Mouse (Mus musculus) hindbrain, embryonic 14.5 days (tissue): ENCODE data around the gene C130073F10Rik. TPM values are rescaled to one million over a fixed set of nuclear protein-coding genes. Genes with fewer than 3 reads are reported as not detected.
"Not testable (repeated sequence)": the region's sequence is repeated elsewhere in the genome, so short reads cannot be mapped to it uniquely, and the experiment has no call there.

ENCODE experiments used
- ATAC-seq: fragments of 200-750 bp; cut with Nextera tagmentation; 2 replicates; pipeline ENCODE4 v1.8.0; 2017; ENCODE audit warnings: moderate number of reproducible peaks, mild to moderate bottlenecking, moderate TSS enrichment, moderate library complexity; ENCODE audit not compliant: low FRiP score
- DNase-seq: peaks from one replicate; pipeline ENCODE4 v3.0.0-alpha.2; 2015; ENCODE audit warnings: low spot score
- H3K27ac ChIP-seq: fragments of 300-500 bp; sonication (generic); 2 replicates; pipeline ENCODE4 v1.5.1; 2014; ENCODE audit warnings: mild to moderate bottlenecking, moderate library complexity
- H3K27me3 ChIP-seq: fragments of 300-500 bp; sonication (generic); 2 replicates; pipeline ENCODE4 v1.6.1; 2014; ENCODE audit warnings: mild to moderate bottlenecking, low read length, mixed read lengths; ENCODE audit not compliant: control insufficient read depth, insufficient read depth
- H3K36me3 ChIP-seq: fragments of 300-500 bp; sonication (generic); replicated peaks from 2 replicates; pipeline ENCODE4 v1.6.1; 2014; ENCODE audit not compliant: control insufficient read depth, insufficient read depth
- H3K4me1 ChIP-seq: fragments of 300-500 bp; sonication (generic); replicated peaks from 2 replicates; pipeline ENCODE4 v1.6.1; 2014; ENCODE audit warnings: antibody characterized with exemption, low read length, mixed read lengths; ENCODE audit not compliant: control insufficient read depth, insufficient read depth
- H3K4me2 ChIP-seq: fragments of 300-500 bp; sonication (generic); replicated peaks from 2 replicates; pipeline ENCODE4 v1.6.1; 2014; ENCODE audit warnings: mild to moderate bottlenecking, moderate library complexity
- H3K4me3 ChIP-seq: fragments of 300-500 bp; sonication (generic); replicated peaks from 2 replicates; pipeline ENCODE4 v1.5.1; 2014; ENCODE audit warnings: mild to moderate bottlenecking, low read length
- H3K9ac ChIP-seq: fragments of 300-500 bp; sonication (generic); 2 replicates; pipeline ENCODE4 v1.6.1; 2014
- H3K9me3 ChIP-seq: fragments of 300-500 bp; sonication (generic); 2 replicates; pipeline ENCODE4 v1.6.1; 2016; ENCODE audit warnings: low read length; ENCODE audit not compliant: control insufficient read depth
- WGBS: fragments of 180-500 bp; shearing (Covaris S2); extraction: QIAGEN DNeasy Blood & Tissue Kit; methylation state at CpG from one replicate; pipeline ENCODE4 v1.1.7; 2014; 5-methylcytosine and 5-hydroxymethylcytosine counted together
- polyA plus RNA-seq: library from polyadenylated mRNA; unstranded; fragments of >200 nt; fragmentation: Nextera tagmentation; extraction: Ambion mirVana; gene quantifications from 2 replicates; pipeline ENCODE4 v1.2.1, GENCODE M21; 2014

C130073F10Rik gene
- not detected in 2 replicates for polyA plus RNA-seq

GRCm38 (mm10) chr4:101893656-101894420 is at the start of gene C130073F10Rik:
C130073F10Rik (minus strand) TSS chr4:101893789.
- H3K27ac ChIP-seq = no peak within 1 kb of the TSS
- ATAC-seq (no peak), DNase-seq (no peak)
- H3K4me2 ChIP-seq = no peak within 1 kb of the TSS
- WGBS = 91% methylated on average over 7 of the region's 7 CpGs
- no peaks in the 10 kb centered on the region for H3K4me1 ChIP-seq
- no peak within 1 kb of the TSS for H3K4me3 ChIP-seq
- H3K36me3 ChIP-seq = no peaks in the 10 kb centered on the region
- H3K27me3 ChIP-seq = no peaks in the 10 kb centered on the region
- H3K9ac ChIP-seq = no peak within 1 kb of the TSS
- H3K9me3 ChIP-seq = no peaks in the 10 kb centered on the region

GRCm38 (mm10) chr4:101940107-101940506 is 46.5 kb upstream of the C130073F10Rik start, which contains the start of gene Gm12794:
Gm12794 (plus strand) TSS chr4:101940407.
- H3K4me3 ChIP-seq, H3K27ac ChIP-seq, H3K36me3 ChIP-seq, H3K9me3 ChIP-seq, H3K9ac ChIP-seq, H3K4me2 ChIP-seq, H3K4me1 ChIP-seq, ATAC-seq, DNase-seq, H3K27me3 ChIP-seq: not testable (repeated sequence)
- WGBS = 75% methylated on average over 1 of the region's 2 CpGs

GRCm38 (mm10) chr4:101908821-101909220 is 15.2 kb upstream of the C130073F10Rik start, which contains the start of gene Gm12800:
Gm12800 (plus strand) TSS chr4:101909121.
- 88% methylated on average over 2 of the region's 2 CpGs for WGBS

DNA sequence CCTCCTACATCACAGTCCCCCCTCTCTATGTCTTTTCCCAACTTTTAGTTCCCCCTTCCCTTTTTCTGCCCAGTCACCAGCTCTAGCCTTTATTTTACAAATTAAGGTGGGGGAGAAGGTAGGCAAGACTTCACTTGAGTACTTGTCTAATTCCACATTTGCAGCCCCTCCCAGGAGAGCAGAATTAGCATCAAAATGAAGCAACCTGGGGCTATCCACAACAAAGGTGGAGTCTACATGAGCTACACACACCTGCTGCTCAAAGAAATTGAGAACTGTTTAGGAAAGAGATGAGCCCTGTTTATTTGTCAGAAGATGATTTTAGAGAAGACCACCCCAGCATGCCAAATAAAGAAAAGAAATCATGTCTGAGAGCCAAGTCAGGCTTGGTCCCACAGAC is 4.2 kb downstream of the C130073F10Rik start:
- Histone ChIP-seq H3K4me1 (no peaks in the 10 kb centered on the region), H3K9me3 (no peaks in the 10 kb centered on the region), H3K9ac (no peak overlapping the region), H3K27me3 (no peaks in the 10 kb centered on the region), H3K4me2 (no peak overlapping the region), H3K36me3 (no peaks in the 10 kb centered on the region), H3K4me3 (no peak overlapping the region), H3K27ac (no peak overlapping the region)
- ATAC-seq = no peak
- no peak for DNase-seq

More at GRCm38 (mm10) chr4:101908821-101909220, 15.2 kb upstream of the C130073F10Rik start, which contains the start of gene Gm12800:
- not testable (repeated sequence) for H3K4me1 ChIP-seq, H3K27ac ChIP-seq, H3K27me3 ChIP-seq, DNase-seq, H3K9ac ChIP-seq, H3K9me3 ChIP-seq, H3K36me3 ChIP-seq, H3K4me2 ChIP-seq, H3K4me3 ChIP-seq, ATAC-seq

GRCm38 (mm10) chr4:101883641-101884040 is 9.9 kb downstream of the C130073F10Rik start:
- no peak for ATAC-seq
- WGBS = 57% methylated on average over 3 of the region's 3 CpGs
- H3K9ac ChIP-seq = no peak overlapping the region

DNA sequence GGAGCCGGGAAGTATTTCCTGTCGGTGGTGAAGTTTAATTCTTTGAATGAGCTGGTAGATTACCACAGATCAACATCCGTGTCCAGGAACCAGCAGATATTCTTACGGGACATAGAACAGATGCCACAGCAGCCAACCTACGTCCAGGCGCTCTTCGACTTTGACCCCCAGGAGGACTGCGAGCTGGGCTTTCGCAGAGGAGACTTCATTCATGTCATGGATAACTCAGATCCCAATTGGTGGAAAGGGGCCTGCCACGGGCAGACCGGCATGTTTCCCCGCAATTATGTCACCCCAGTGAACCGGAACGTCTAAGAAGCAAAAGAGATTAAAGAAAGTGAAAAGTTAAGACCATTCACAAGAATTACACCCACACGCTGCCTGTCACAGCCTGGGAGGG is 17.9 kb downstream of the C130073F10Rik start:
- H3K27ac ChIP-seq, ATAC-seq, H3K36me3 ChIP-seq, H3K27me3 ChIP-seq, H3K9me3 ChIP-seq, H3K4me2 ChIP-seq, H3K9ac ChIP-seq, H3K4me3 ChIP-seq, DNase-seq, H3K4me1 ChIP-seq: not testable (repeated sequence)
- WGBS = 90% methylated on average over 15 of the region's 15 CpGs

More at GRCm38 (mm10) chr4:101883641-101884040, 9.9 kb downstream of the C130073F10Rik start:
- no peaks in the 10 kb centered on the region for H3K27me3 ChIP-seq
- no peak overlapping the region for H3K4me2 ChIP-seq
- no peaks in the 10 kb centered on the region for H3K4me1 ChIP-seq
- no peak overlapping the region for H3K27ac ChIP-seq
- no peaks in the 10 kb centered on the region for H3K9me3 ChIP-seq
- no peak overlapping the region for H3K4me3 ChIP-seq
- no peak for DNase-seq
- no peaks in the 10 kb centered on the region for H3K36me3 ChIP-seq

DNA sequence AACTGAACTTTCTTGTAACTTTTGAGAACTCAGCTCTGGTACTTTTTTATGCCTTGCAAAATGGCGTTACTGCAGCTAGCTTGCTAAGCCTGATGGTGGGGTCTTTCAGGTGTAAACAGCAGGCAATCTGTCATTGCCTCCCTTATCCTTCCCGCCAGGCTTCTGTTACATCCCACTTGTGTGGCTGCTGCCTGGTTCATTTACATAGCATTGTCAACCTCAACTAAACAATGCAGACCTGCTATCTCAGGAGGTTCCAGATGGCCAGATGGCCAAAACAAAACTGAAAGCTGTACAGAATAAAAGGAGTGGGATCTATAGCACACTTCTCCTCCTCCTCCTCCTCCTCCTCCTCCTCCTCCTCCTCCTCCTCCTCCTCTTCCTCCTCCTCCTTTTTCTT is 21.6 kb downstream of the C130073F10Rik start:
- H3K27me3 ChIP-seq, H3K36me3 ChIP-seq, H3K9ac ChIP-seq, DNase-seq, H3K9me3 ChIP-seq, H3K4me3 ChIP-seq, H3K4me2 ChIP-seq, H3K4me1 ChIP-seq, H3K27ac ChIP-seq, ATAC-seq: not testable (repeated sequence)
- 64% methylated on average over 2 of the region's 2 CpGs for WGBS

DNA sequence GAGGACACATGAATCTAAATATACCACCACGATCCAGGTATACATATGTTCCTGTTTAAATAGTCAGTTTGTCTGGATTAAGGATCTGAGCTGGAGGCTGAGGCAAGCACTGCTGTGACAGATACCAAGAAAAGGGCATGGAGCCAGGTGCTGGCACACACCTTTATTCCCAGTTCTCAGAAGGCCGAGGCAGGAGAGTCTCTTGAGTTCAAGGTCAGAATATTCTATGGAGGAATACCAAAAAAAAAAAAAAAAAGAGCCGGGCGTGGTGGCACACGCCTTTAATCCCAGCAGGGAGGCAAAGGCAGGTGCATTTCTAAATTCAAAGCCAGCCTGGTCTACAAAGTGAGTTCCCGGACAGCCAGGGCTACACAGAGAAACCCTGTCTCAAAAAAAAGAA is 31.3 kb downstream of the C130073F10Rik start:
- ATAC-seq = no peak
- Histone ChIP-seq H3K27me3 (no peaks in the 10 kb centered on the region), H3K4me3 (no peak overlapping the region), H3K4me2 (no peak overlapping the region), H3K9ac (no peak overlapping the region), H3K9me3 (no peaks in the 10 kb centered on the region), H3K27ac (no peak overlapping the region), H3K4me1 (no peaks in the 10 kb centered on the region), H3K36me3 (no peaks in the 10 kb centered on the region)
- DNase-seq = no peak
- 93% methylated on average over 6 of the region's 6 CpGs for WGBS

GRCm38 (mm10) chr4:101860873-101861272 is 32.7 kb downstream of the C130073F10Rik start:
- Histone ChIP-seq H3K9ac (no peak overlapping the region), H3K4me1 (no peaks in the 10 kb centered on the region), H3K27me3 (no peaks in the 10 kb centered on the region), H3K4me3 (no peak overlapping the region), H3K36me3 (no peaks in the 10 kb centered on the region), H3K4me2 (no peak overlapping the region), H3K27ac (no peak overlapping the region), H3K9me3 (no peaks in the 10 kb centered on the region)
- WGBS = 43% methylated on average over 6 of the region's 6 CpGs
- ATAC-seq = no peak
- no peak for DNase-seq
